Mouse (Mus musculus) heart, postnatal 0 days (tissue): Measurements from ENCODE around the gene Abracl. TPM values are rescaled to one million over a fixed set of nuclear protein-coding genes. Genes with fewer than 3 reads are reported as not detected.

Experiments
- ATAC-seq: fragments of 200-750 bp; cut with Nextera tagmentation; 2 replicates; pipeline ENCODE4 v1.8.0; 2017; ENCODE audit warnings: low read depth, moderate number of reproducible peaks, moderate library complexity; ENCODE audit not compliant: insufficient read depth
- DNase-seq: peaks from one replicate; pipeline ENCODE4 v3.0.0-alpha.2; 2016; ENCODE audit warnings: low spot score
- H3K27ac ChIP-seq: fragments of 300-500 bp; sonication (generic); 2 replicates; pipeline ENCODE4 v1.5.1; 2014; ENCODE audit warnings: low read depth, mild to moderate bottlenecking
- H3K27me3 ChIP-seq: fragments of 300-500 bp; sonication (generic); 2 replicates; pipeline ENCODE4 v1.6.1; 2014; ENCODE audit warnings: low read length, mixed read lengths; ENCODE audit not compliant: control insufficient read depth, insufficient read depth
- H3K36me3 ChIP-seq: fragments of 300-500 bp; sonication (generic); replicated peaks from 2 replicates; pipeline ENCODE4 v1.6.1; 2014; ENCODE audit warnings: low read length, mixed read lengths; ENCODE audit not compliant: control insufficient read depth, insufficient read depth
- H3K4me1 ChIP-seq: fragments of 300-500 bp; sonication (generic); 2 replicates; pipeline ENCODE4 v1.6.1; 2014; ENCODE audit warnings: antibody characterized with exemption; ENCODE audit not compliant: control insufficient read depth, insufficient read depth
- H3K4me2 ChIP-seq: fragments of 300-500 bp; sonication (generic); 2 replicates; pipeline ENCODE4 v1.6.1; 2014; ENCODE audit warnings: low read depth, mild to moderate bottlenecking, low read length, moderate library complexity
- H3K4me3 ChIP-seq: fragments of 300-500 bp; sonication (generic); 2 replicates; pipeline ENCODE4 v1.5.1; 2014; ENCODE audit warnings: low read depth, low read length
- H3K9ac ChIP-seq: fragments of 300-500 bp; sonication (generic); replicated peaks from 2 replicates; pipeline ENCODE4 v1.6.1; 2014; ENCODE audit warnings: low read depth, low read length, mixed read lengths
- H3K9me3 ChIP-seq: fragments of 300-500 bp; sonication (generic); replicated peaks from 2 replicates; pipeline ENCODE4 v1.6.1; 2016; ENCODE audit warnings: low read length; ENCODE audit not compliant: control insufficient read depth
- CTCF ChIP-seq: IDR thresholded peaks from 2 replicates; pipeline ENCODE4 v1.5.1; 2016; ENCODE audit warnings: antibody characterized with exemption, control low read depth, low read depth
- EP300 ChIP-seq: IDR thresholded peaks from 2 replicates; pipeline ENCODE4 v1.6.1; 2016; ENCODE audit warnings: antibody characterized with exemption, low read depth
- WGBS: fragments of 180-500 bp; shearing (Covaris S2); extraction: QIAGEN DNeasy Blood & Tissue Kit; methylation state at CpG from one replicate; pipeline ENCODE4 v1.1.7; 2014; 5-methylcytosine and 5-hydroxymethylcytosine counted together
- polyA plus RNA-seq: library from polyadenylated mRNA; unstranded; fragments of >200 nt; fragmentation: Nextera tagmentation; extraction: Ambion mirVana; gene quantifications from 2 replicates; pipeline ENCODE4 v1.2.1, GENCODE M21; 2015
- total RNA-seq: library from RNA; depleted of rRNA; stranded (reverse); fragments of >200 nt; gene quantifications from 2 replicates; pipeline ENCODE4 v1.2.3, GENCODE M21; 2014; ENCODE audit warnings: low replicate concordance

Gene Abracl
- total and polyA plus RNA-seq, 2 experiments from 2014 or later = 84.3 to 288 TPM

DNA sequence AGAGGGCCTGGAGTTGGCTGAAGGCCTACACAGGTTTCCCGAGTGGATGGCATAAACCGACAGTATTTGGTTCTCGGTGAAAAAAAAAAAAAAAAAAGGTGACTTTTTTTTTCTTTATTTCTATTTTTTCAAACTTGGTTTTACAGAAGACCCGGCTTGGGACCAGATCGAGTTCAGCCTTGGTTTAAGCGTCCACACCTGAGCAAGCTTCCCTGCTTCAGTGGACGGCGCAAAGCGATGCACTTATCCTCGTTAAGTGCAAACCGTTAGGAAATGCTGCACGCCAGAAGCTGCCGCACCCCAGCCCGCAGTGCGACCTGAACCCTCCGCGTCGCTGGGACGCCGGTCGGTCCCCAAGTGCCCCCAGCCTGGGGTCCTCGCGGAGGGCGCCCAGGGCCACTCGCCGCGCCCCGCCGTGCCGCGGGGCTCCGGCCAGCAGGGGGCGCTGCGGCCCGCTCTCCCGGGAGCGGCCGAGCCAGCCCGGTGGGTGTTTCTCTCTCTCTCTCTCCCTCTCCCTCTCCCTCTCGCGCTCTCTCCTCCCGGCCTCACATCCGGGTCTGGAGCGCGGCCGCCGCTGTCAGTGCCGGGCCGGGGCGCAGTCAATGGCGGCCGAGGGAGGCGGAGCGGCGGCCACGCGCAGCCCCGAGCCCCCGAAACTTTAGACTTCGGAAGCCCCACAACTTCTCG, 32.1 kb upstream of the Abracl start:
- Histone ChIP-seq H3K4me2 (peak overlapping the region; percentile 64), H3K36me3 (no peaks in the 10 kb centered on the region), H3K9me3 (no peaks in the 10 kb centered on the region), H3K9ac (peak overlapping the region; percentile 94), H3K27ac (peak overlapping the region; percentile 92), H3K27me3 (no peaks in the 10 kb centered on the region), H3K4me1 (peaks cover 15% of the 10 kb centered on the region), H3K4me3 (peak overlapping the region; percentile 90)
- ATAC-seq = peak; percentile 98
- 5% methylated on average over 46 of the region's 61 CpGs for WGBS
- TF ChIP-seq CTCF (peak; percentile 41), EP300 (no peak)
- DNase-seq = peak; percentile 88

- ATAC-seq (no peak), DNase-seq (no peak)
- Histone ChIP-seq H3K27ac (no peak overlapping the region), H3K4me2 (no peak overlapping the region), H3K36me3 (no peaks in the 10 kb centered on the region), H3K4me3 (no peak overlapping the region), H3K9ac (no peak overlapping the region), H3K27me3 (no peaks in the 10 kb centered on the region), H3K4me1 (no peaks in the 10 kb centered on the region), H3K9me3 (no peaks in the 10 kb centered on the region)
- 63% methylated on average over 10 of the region's 10 CpGs for WGBS
- TF ChIP-seq CTCF (no peak), EP300 (no peak)
Measured at GRCm38 (mm10) chr10:18047380-18048146, 24.5 kb upstream of the Abracl start.

GRCm38 (mm10) chr10:18046380-18046779, 23.3 kb upstream of the Abracl start:
- no peak overlapping the region for H3K4me2 ChIP-seq
- no peak overlapping the region for H3K9ac ChIP-seq
- no peaks in the 10 kb centered on the region for H3K4me1 ChIP-seq
- DNase-seq = peak; percentile 61
- ATAC-seq = peak; percentile 79
- no peaks in the 10 kb centered on the region for H3K9me3 ChIP-seq
- no peak overlapping the region for H3K4me3 ChIP-seq
- TF ChIP-seq EP300 = no peak
- peak overlapping the region; percentile 36 for H3K27ac ChIP-seq
- H3K36me3 ChIP-seq = no peaks in the 10 kb centered on the region
- no peaks in the 10 kb centered on the region for H3K27me3 ChIP-seq

- Histone ChIP-seq H3K27ac (no peak overlapping the region), H3K27me3 (no peaks in the 10 kb centered on the region), H3K4me1 (no peaks in the 10 kb centered on the region), H3K36me3 (no peaks in the 10 kb centered on the region), H3K4me2 (no peak overlapping the region), H3K4me3 (no peak overlapping the region), H3K9me3 (no peaks in the 10 kb centered on the region), H3K9ac (no peak overlapping the region)
- DNase-seq (no peak), ATAC-seq (no peak)
- TF ChIP-seq CTCF (no peak), EP300 (no peak)
- WGBS = 66% methylated on average over 5 of the region's 5 CpGs
Measured at GRCm38 (mm10) chr10:18036849-18037248, 13.8 kb upstream of the Abracl start.

- Histone ChIP-seq H3K9ac (no peak overlapping the region), H3K36me3 (no peaks in the 10 kb centered on the region), H3K4me1 (no peaks in the 10 kb centered on the region), H3K9me3 (no peaks in the 10 kb centered on the region), H3K27ac (no peak overlapping the region), H3K4me2 (no peak overlapping the region), H3K4me3 (no peak overlapping the region), H3K27me3 (no peaks in the 10 kb centered on the region)
- ATAC-seq = no peak
- DNase-seq = no peak
- TF ChIP-seq CTCF (no peak), EP300 (no peak)
- WGBS = 91% methylated on average over 4 of the region's 4 CpGs
Measured at GRCm38 (mm10) chr10:18034408-18034807, 11.3 kb upstream of the Abracl start.
